Mouse (Mus musculus): ENCODE data around the gene Ppl. TPM values are rescaled to one million over a fixed set of nuclear protein-coding genes. Genes with fewer than 3 reads are reported as not detected.

Gene Ppl
- 0.83 and 1.1 TPM in 2 replicates for polyA plus RNA-seq (2014; fragmentation: Nextera tagmentation; extraction: Ambion mirVana)

- ATAC-seq (replicated peaks; ENCODE audit: low FRiP score) (peak; percentile 61), DNase-seq (ENCODE audit: low spot score) (no peak)
- H3K4me3 ChIP-seq (ENCODE audit: low read depth, low read length) = peak within 1 kb of the TSS; percentile 45
- H3K27ac ChIP-seq (ENCODE audit: low read depth, low read length) = no peak within 1 kb of the TSS
- H3K4me1 ChIP-seq (replicated peaks; ENCODE audit: control insufficient read depth, insufficient read depth, low read length) = peaks cover 4% of the 10 kb centered on the region; the same call in 1 of the 2 replicates
- H3K9ac ChIP-seq (ENCODE audit: low read depth, low read length) = no peak within 1 kb of the TSS
- H3K4me2 ChIP-seq = peak within 1 kb of the TSS; percentile 64
- no peaks in the 10 kb centered on the region for H3K36me3 ChIP-seq (ENCODE audit: control insufficient read depth, insufficient read depth, low read length)
- 1% methylated on average over 39 of the region's 39 CpGs for WGBS
- no peaks in the 10 kb centered on the region for H3K9me3 ChIP-seq (ENCODE audit: control insufficient read depth, low read length)
- H3K27me3 ChIP-seq (replicated peaks; ENCODE audit: control insufficient read depth, insufficient read depth, low read length) = peaks cover 49% of the 10 kb centered on the region
These were observed at the start of gene Ppl for GRCm38 (mm10) chr16:5132401-5132801. Ppl (minus strand) TSS chr16:5132421.

- Histone ChIP-seq H3K4me1 (replicated peaks; ENCODE audit: control insufficient read depth, insufficient read depth, low read length) (no peaks in the 10 kb centered on the region), H3K27me3 (replicated peaks; ENCODE audit: control insufficient read depth, insufficient read depth, low read length) (no peaks in the 10 kb centered on the region), H3K9ac (ENCODE audit: low read depth, low read length) (no peak overlapping the region), H3K27ac (ENCODE audit: low read depth, low read length) (no peak overlapping the region), H3K4me3 (ENCODE audit: low read depth, low read length) (no peak overlapping the region), H3K4me2 (no peak overlapping the region), H3K36me3 (ENCODE audit: control insufficient read depth, insufficient read depth, low read length) (no peaks in the 10 kb centered on the region), H3K9me3 (ENCODE audit: control insufficient read depth, low read length) (no peaks in the 10 kb centered on the region)
- ATAC-seq (replicated peaks; ENCODE audit: low FRiP score) (no peak), DNase-seq (ENCODE audit: low spot score) (no peak)
- WGBS = 86% methylated on average over 6 of the region's 6 CpGs
These were observed 40.4 kb upstream of the Ppl start for GRCm38 (mm10) chr16:5172636-5173035.

GRCm38 (mm10) chr16:5168829-5169228 lies 36.6 kb upstream of the Ppl start:
- Histone ChIP-seq H3K4me2 (no peak overlapping the region), H3K9ac (ENCODE audit: low read depth, low read length) (no peak overlapping the region), H3K36me3 (ENCODE audit: control insufficient read depth, insufficient read depth, low read length) (no peaks in the 10 kb centered on the region), H3K9me3 (ENCODE audit: control insufficient read depth, low read length) (no peaks in the 10 kb centered on the region), H3K27me3 (replicated peaks; ENCODE audit: control insufficient read depth, insufficient read depth, low read length) (no peaks in the 10 kb centered on the region), H3K4me3 (ENCODE audit: low read depth, low read length) (no peak overlapping the region), H3K4me1 (replicated peaks; ENCODE audit: control insufficient read depth, insufficient read depth, low read length) (no peaks in the 10 kb centered on the region), H3K27ac (ENCODE audit: low read depth, low read length) (no peak overlapping the region)
- DNase-seq (ENCODE audit: low spot score) (no peak), ATAC-seq (replicated peaks; ENCODE audit: low FRiP score) (no peak)
- WGBS = 68% methylated on average over 5 of the region's 5 CpGs

DNA sequence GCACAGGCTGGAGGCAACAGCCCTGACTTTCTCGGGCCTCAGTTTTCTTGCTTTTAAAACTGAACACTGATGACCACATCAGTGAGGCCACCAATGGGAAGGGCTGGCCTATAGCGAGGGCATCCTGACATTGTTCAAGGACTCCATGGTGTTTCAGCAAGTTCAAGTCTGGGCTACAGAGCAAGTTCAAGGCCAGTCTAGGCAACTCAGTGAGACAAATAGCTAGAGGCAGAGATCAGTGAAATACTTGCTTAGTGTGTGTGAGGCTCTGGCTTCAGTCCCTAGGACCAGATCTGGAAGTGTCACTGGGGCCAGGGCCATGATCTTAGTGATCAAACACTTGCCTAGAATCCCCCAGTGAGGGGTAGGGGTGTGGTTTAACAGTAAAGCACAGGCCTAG lies 35.8 kb upstream of the Ppl start:
- Histone ChIP-seq H3K27me3 (replicated peaks; ENCODE audit: control insufficient read depth, insufficient read depth, low read length) (no peaks in the 10 kb centered on the region), H3K9me3 (ENCODE audit: control insufficient read depth, low read length) (no peaks in the 10 kb centered on the region), H3K4me3 (ENCODE audit: low read depth, low read length) (no peak overlapping the region), H3K27ac (ENCODE audit: low read depth, low read length) (no peak overlapping the region), H3K4me2 (no peak overlapping the region), H3K4me1 (replicated peaks; ENCODE audit: control insufficient read depth, insufficient read depth, low read length) (no peaks in the 10 kb centered on the region), H3K36me3 (ENCODE audit: control insufficient read depth, insufficient read depth, low read length) (no peaks in the 10 kb centered on the region), H3K9ac (ENCODE audit: low read depth, low read length) (no peak overlapping the region)
- WGBS = 79% methylated on average over 2 of the region's 2 CpGs
- DNase-seq (ENCODE audit: low spot score) (no peak), ATAC-seq (replicated peaks; ENCODE audit: low FRiP score) (no peak)

GRCm38 (mm10) chr16:5164327-5164726 lies 32.1 kb upstream of the Ppl start:
- no peaks in the 10 kb centered on the region for H3K9me3 ChIP-seq (ENCODE audit: control insufficient read depth, low read length)
- H3K27ac ChIP-seq (ENCODE audit: low read depth, low read length) = no peak overlapping the region
- no peak overlapping the region for H3K9ac ChIP-seq (ENCODE audit: low read depth, low read length)
- no peaks in the 10 kb centered on the region for H3K27me3 ChIP-seq (replicated peaks; ENCODE audit: control insufficient read depth, insufficient read depth, low read length)
- DNase-seq (ENCODE audit: low spot score) (no peak), ATAC-seq (replicated peaks; ENCODE audit: low FRiP score) (no peak)
- H3K4me1 ChIP-seq (replicated peaks; ENCODE audit: control insufficient read depth, insufficient read depth, low read length) = no peaks in the 10 kb centered on the region
- H3K4me2 ChIP-seq = no peak overlapping the region
- no peak overlapping the region for H3K4me3 ChIP-seq (ENCODE audit: low read depth, low read length)
- 75% methylated on average over 6 of the region's 6 CpGs for WGBS
- no peaks in the 10 kb centered on the region for H3K36me3 ChIP-seq (ENCODE audit: control insufficient read depth, insufficient read depth, low read length)

- WGBS = 61% methylated on average over 8 of the region's 8 CpGs
- Histone ChIP-seq H3K9ac (ENCODE audit: low read depth, low read length) (no peak overlapping the region), H3K36me3 (ENCODE audit: control insufficient read depth, insufficient read depth, low read length) (no peaks in the 10 kb centered on the region), H3K4me1 (replicated peaks; ENCODE audit: control insufficient read depth, insufficient read depth, low read length) (no peaks in the 10 kb centered on the region), H3K27me3 (replicated peaks; ENCODE audit: control insufficient read depth, insufficient read depth, low read length) (0 out of 2 replicates have a peak, but pooled peaks cover 2% of the 10 kb centered on the region), H3K27ac (ENCODE audit: low read depth, low read length) (no peak overlapping the region), H3K4me2 (no peak overlapping the region), H3K4me3 (ENCODE audit: low read depth, low read length) (no peak overlapping the region), H3K9me3 (ENCODE audit: control insufficient read depth, low read length) (no peaks in the 10 kb centered on the region)
- DNase-seq (ENCODE audit: low spot score) = no peak
- no peak for ATAC-seq (replicated peaks; ENCODE audit: low FRiP score)
These were observed 27.0 kb upstream of the Ppl start for GRCm38 (mm10) chr16:5159248-5159647.

DNA sequence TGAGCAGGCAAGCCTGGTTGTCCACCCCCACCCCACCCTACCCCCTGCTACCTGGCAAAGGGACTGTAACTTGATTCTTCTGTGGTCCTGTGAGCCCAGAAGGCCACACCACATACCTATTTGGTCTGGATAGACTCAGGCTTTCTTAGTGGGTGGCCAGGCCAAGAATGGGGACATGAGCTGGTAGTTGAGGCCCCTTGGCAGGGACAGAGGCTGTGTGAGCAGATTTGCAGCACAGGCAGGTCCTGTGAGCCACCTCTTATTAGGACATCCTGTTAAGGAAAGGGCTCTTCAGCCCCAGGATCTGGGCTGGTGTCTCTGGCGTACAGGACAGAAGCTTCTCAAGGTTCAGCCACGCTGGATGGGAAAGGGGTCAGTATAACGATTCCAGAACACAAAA lies 24.9 kb upstream of the Ppl start:
- H3K4me1 ChIP-seq (replicated peaks; ENCODE audit: control insufficient read depth, insufficient read depth, low read length) = no peaks in the 10 kb centered on the region
- H3K36me3 ChIP-seq (ENCODE audit: control insufficient read depth, insufficient read depth, low read length) = no peaks in the 10 kb centered on the region
- H3K9me3 ChIP-seq (ENCODE audit: control insufficient read depth, low read length) = no peaks in the 10 kb centered on the region
- H3K27ac ChIP-seq (ENCODE audit: low read depth, low read length) = no peak overlapping the region
- no peak overlapping the region for H3K4me3 ChIP-seq (ENCODE audit: low read depth, low read length)
- no peak for DNase-seq (ENCODE audit: low spot score)
- WGBS = 72% methylated on average over 3 of the region's 3 CpGs
- no peak overlapping the region for H3K9ac ChIP-seq (ENCODE audit: low read depth, low read length)
- H3K27me3 ChIP-seq (replicated peaks; ENCODE audit: control insufficient read depth, insufficient read depth, low read length) = 0 out of 2 replicates have a peak, but pooled peaks cover 2% of the 10 kb centered on the region
- H3K4me2 ChIP-seq = no peak overlapping the region
- ATAC-seq (replicated peaks; ENCODE audit: low FRiP score) = no peak

DNA sequence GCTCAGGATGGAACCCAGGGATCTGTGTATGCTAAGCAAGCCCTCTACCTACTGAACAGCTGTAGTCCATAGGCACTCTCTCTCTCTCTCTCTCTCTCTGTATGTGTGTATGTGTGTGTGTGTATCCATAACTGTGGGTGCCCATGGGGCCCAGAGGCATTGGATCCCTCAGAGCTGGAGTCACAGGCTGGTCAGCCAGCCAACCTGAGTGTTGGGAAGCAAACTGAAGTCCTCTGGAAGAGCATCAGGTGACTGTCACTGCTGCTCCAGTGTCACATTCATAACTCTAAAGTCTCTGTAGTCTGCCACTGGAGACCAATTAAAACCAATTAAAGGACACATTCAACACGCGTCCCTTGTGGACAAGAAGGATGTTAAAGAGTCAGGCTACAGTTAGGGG lies 24.3 kb upstream of the Ppl start:
- 59% methylated on average over 2 of the region's 2 CpGs for WGBS
- ATAC-seq (replicated peaks; ENCODE audit: low FRiP score) = no peak
- Histone ChIP-seq H3K9me3 (ENCODE audit: control insufficient read depth, low read length) (no peaks in the 10 kb centered on the region), H3K36me3 (ENCODE audit: control insufficient read depth, insufficient read depth, low read length) (no peaks in the 10 kb centered on the region), H3K9ac (ENCODE audit: low read depth, low read length) (no peak overlapping the region), H3K27ac (ENCODE audit: low read depth, low read length) (no peak overlapping the region), H3K4me3 (ENCODE audit: low read depth, low read length) (no peak overlapping the region), H3K4me2 (no peak overlapping the region), H3K27me3 (replicated peaks; ENCODE audit: control insufficient read depth, insufficient read depth, low read length) (0 out of 2 replicates have a peak, but pooled peaks cover 2% of the 10 kb centered on the region), H3K4me1 (replicated peaks; ENCODE audit: control insufficient read depth, insufficient read depth, low read length) (no peaks in the 10 kb centered on the region)
- DNase-seq (ENCODE audit: low spot score) = no peak

- H3K27ac ChIP-seq (ENCODE audit: low read depth, low read length) = no peak overlapping the region
- H3K9me3 ChIP-seq (ENCODE audit: control insufficient read depth, low read length) = no peaks in the 10 kb centered on the region
- H3K4me1 ChIP-seq (replicated peaks; ENCODE audit: control insufficient read depth, insufficient read depth, low read length) = no peaks in the 10 kb centered on the region
- H3K4me3 ChIP-seq (ENCODE audit: low read depth, low read length) = no peak overlapping the region
- 58% methylated on average over 3 of the region's 3 CpGs for WGBS
- H3K9ac ChIP-seq (ENCODE audit: low read depth, low read length) = no peak overlapping the region
- H3K36me3 ChIP-seq (ENCODE audit: control insufficient read depth, insufficient read depth, low read length) = no peaks in the 10 kb centered on the region
- H3K4me2 ChIP-seq = no peak overlapping the region
- no peak for ATAC-seq (replicated peaks; ENCODE audit: low FRiP score)
- DNase-seq (ENCODE audit: low spot score) = no peak
- H3K27me3 ChIP-seq (replicated peaks; ENCODE audit: control insufficient read depth, insufficient read depth, low read length) = 0 out of 2 replicates have a peak, but pooled peaks cover 2% of the 10 kb centered on the region
These were observed 22.8 kb upstream of the Ppl start for GRCm38 (mm10) chr16:5155014-5155413.

All from liver, embryonic 11.5 days (tissue).